Mouse (Mus musculus) lung, embryonic 16.5 days (tissue): ENCODE results near the gene Olfr68. TPM values are rescaled to one million over a fixed set of nuclear protein-coding genes. Genes with fewer than 3 reads are reported as not detected.
"Not testable (repeated sequence)": the region's sequence is repeated elsewhere in the genome, so short reads cannot be mapped to it uniquely, and the experiment has no call there.

Source experiments
- ATAC-seq: fragments of 200-750 bp; cut with Nextera tagmentation; 2 replicates; pipeline ENCODE4 v1.8.0; 2017; ENCODE audit warnings: low read depth, mild to moderate bottlenecking, moderate library complexity
- H3K27ac ChIP-seq: fragments of 300-500 bp; sonication (generic); 2 replicates; pipeline ENCODE4 v1.5.1; 2014; ENCODE audit warnings: mild to moderate bottlenecking, control low read depth, low read length
- H3K27me3 ChIP-seq: fragments of 300-500 bp; sonication (generic); 2 replicates; pipeline ENCODE4 v1.6.1; 2014; ENCODE audit warnings: low read depth, low read length, mixed read lengths; ENCODE audit not compliant: control insufficient read depth, insufficient read depth
- H3K36me3 ChIP-seq: fragments of 300-500 bp; sonication (generic); 2 replicates; pipeline ENCODE4 v1.6.1; 2014; ENCODE audit warnings: low read length; ENCODE audit not compliant: control insufficient read depth, insufficient read depth
- H3K4me1 ChIP-seq: fragments of 300-500 bp; sonication (generic); replicated peaks from 2 replicates; pipeline ENCODE4 v1.6.1; 2014; ENCODE audit warnings: low read length, mixed read lengths; ENCODE audit not compliant: control insufficient read depth, insufficient read depth
- H3K4me2 ChIP-seq: fragments of 300-500 bp; sonication (generic); 2 replicates; pipeline ENCODE4 v1.6.1; 2014; ENCODE audit warnings: low read depth, low read length, control low read depth
- H3K4me3 ChIP-seq: fragments of 300-500 bp; sonication (generic); 2 replicates; pipeline ENCODE4 v1.5.1; 2014; ENCODE audit warnings: mild to moderate bottlenecking, low read length, control low read depth
- H3K9ac ChIP-seq: fragments of 300-500 bp; sonication (generic); 2 replicates; pipeline ENCODE4 v1.6.1; 2014; ENCODE audit warnings: low read length, control low read depth
- H3K9me3 ChIP-seq: fragments of 300-500 bp; sonication (generic); 2 replicates; pipeline ENCODE4 v1.6.1; 2016; ENCODE audit warnings: low read length; ENCODE audit not compliant: control insufficient read depth
- WGBS: fragments of 180-500 bp; shearing (Covaris S2); extraction: QIAGEN DNeasy Blood & Tissue Kit; methylation state at CpG from one replicate; pipeline ENCODE4 v1.1.7; 2014; 5-methylcytosine and 5-hydroxymethylcytosine counted together
- polyA plus RNA-seq: library from polyadenylated mRNA; unstranded; fragments of >200 nt; fragmentation: Nextera tagmentation; extraction: Ambion mirVana; gene quantifications from 2 replicates; pipeline ENCODE4 v1.2.1, GENCODE M21; 2015

The Olfr68 gene
- polyA plus RNA-seq, 1 experiment from 2014 or later: not detected

DNA sequence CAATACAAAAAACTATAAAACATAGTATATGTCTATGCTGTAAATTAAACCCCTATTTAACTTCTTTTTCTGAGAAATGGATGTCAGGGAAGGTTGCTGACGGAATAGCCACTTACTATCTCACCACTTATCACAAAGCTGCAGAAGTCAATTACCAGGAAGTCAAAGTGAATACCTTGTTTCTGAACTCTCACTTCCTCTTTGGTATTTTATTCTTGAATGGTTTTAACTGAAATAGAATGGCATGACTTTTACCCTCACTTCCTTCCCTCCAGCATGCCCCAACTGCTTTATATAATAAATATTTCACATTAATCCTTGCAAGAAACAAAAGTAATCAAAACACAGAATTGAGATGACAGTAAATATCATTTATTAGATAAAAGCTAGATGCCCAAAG is 32.7 kb upstream of the Olfr68 start:
- WGBS: 50% methylated on average over 1 of the region's 1 CpGs
- Histone ChIP-seq H3K9ac (no peak overlapping the region), H3K4me2 (no peak overlapping the region)

DNA sequence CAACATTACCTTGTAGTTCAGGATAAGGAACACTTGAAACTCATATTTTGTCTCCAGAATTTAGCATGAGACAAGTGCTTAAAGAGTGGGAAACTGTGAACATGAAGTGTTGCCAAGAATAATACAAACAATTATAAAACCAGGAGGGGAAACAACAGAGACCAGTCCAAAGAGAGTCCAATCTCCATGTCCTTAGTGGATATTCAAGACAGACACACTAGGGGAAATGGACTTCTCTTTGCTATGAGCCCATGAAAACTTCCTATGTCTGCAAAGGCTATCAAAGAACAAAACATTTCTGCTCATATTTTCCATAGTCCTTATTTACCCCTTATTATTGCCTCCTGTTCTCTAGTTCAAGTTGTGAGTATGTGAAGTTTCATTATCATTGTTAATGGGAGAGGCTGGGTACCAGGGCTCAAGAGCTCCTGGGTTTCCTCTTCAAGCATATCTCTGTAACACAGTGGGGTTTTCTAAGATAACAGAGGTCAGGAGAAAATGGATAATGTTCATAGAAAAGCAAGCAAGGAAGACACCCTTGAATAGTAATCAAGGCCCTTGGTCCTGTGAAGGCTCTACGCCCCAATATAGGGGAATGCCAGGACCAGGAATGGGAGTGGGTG is 31.8 kb upstream of the Olfr68 start:
- Histone ChIP-seq H3K9ac (no peak overlapping the region), H3K27ac (no peak overlapping the region), H3K4me2 (no peak overlapping the region), H3K4me1 (no peaks in the 10 kb centered on the region), H3K27me3 (no peaks in the 10 kb centered on the region), H3K4me3 (no peak overlapping the region), H3K9me3 (no peaks in the 10 kb centered on the region), H3K36me3 (no peaks in the 10 kb centered on the region)
- 83% methylated on average over 1 of the region's 1 CpGs for WGBS
- ATAC-seq: no peak

More for the DNA sequence above, 32.7 kb upstream of the Olfr68 start:
- H3K4me1 ChIP-seq: no peaks in the 10 kb centered on the region
- ATAC-seq: no peak
- no peaks in the 10 kb centered on the region for H3K27me3 ChIP-seq
- H3K4me3 ChIP-seq: no peak overlapping the region
- no peaks in the 10 kb centered on the region for H3K9me3 ChIP-seq
- H3K36me3 ChIP-seq: no peaks in the 10 kb centered on the region
- no peak overlapping the region for H3K27ac ChIP-seq

DNA sequence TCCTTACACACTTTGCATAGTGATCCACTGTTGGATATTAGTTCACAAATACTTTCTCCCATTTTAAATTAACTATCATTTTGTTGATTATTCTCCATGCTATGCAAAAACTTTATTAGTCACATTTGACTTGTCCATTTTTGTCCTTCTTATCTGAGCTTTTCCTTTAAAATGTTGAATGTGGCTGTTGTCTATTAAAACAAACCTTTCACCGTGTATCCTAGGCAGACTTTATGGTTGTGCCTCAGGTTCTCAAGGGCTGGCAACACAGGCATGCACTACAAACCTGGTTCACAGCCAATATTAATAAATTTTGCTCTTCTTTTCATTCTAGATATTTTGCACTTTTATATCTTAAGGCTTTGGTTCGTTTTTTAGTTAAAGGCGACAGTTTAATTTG is 31.2 kb upstream of the Olfr68 start:
- Histone ChIP-seq H3K4me3 (no peak overlapping the region), H3K4me1 (no peaks in the 10 kb centered on the region), H3K9ac (no peak overlapping the region), H3K4me2 (no peak overlapping the region), H3K27me3 (no peaks in the 10 kb centered on the region), H3K9me3 (no peaks in the 10 kb centered on the region), H3K27ac (no peak overlapping the region), H3K36me3 (no peaks in the 10 kb centered on the region)
- no peak for ATAC-seq
- 69% methylated on average over 3 of the region's 3 CpGs for WGBS

DNA sequence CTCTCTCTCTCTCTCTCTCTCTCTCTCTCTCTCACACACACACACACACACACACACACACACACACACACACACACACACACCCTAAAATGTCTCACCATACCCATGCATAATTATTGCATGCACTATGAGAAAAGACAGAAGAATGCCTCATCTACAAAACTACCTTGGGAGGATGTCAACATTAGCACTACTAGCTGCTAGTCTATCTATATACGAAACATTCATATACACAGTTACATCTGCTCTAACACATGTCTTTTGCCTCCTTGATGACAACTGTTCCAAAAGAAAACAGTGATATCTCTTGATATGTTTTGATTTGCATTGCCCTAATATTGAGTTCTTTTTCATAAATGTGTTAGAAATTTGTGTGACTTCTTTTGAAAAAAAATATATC is 30.8 kb upstream of the Olfr68 start:
- no peak overlapping the region for H3K4me3 ChIP-seq
- H3K9ac ChIP-seq: no peak overlapping the region
- no peak overlapping the region for H3K4me2 ChIP-seq
- no peaks in the 10 kb centered on the region for H3K9me3 ChIP-seq
- H3K4me1 ChIP-seq: no peaks in the 10 kb centered on the region
- no peak overlapping the region for H3K27ac ChIP-seq
- H3K27me3 ChIP-seq: no peaks in the 10 kb centered on the region
- H3K36me3 ChIP-seq: no peaks in the 10 kb centered on the region
- no peak for ATAC-seq
- WGBS: 63% methylated on average over 1 of the region's 1 CpGs

DNA sequence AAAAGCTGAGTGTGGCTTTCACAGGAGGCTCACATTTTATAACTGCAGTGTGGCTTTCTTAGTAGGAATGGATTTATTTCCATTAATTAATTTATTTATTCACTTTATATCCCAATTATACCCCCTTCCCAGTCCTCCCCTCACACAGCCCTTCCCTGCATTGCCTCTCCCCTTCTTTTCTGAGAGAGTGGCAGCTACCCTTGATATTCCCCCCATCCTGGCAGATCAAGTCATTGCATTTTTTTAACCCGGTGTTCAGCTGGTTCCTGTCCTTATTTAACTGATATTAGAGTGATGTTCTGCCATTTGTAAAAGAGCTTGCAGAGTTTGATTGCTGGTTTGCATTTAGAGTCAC is 30.3 kb upstream of the Olfr68 start:
- ATAC-seq: no peak
- Histone ChIP-seq H3K27me3 (no peaks in the 10 kb centered on the region), H3K36me3 (no peaks in the 10 kb centered on the region), H3K4me2 (no peak overlapping the region), H3K9me3 (no peaks in the 10 kb centered on the region), H3K9ac (no peak overlapping the region), H3K27ac (no peak overlapping the region), H3K4me1 (no peaks in the 10 kb centered on the region), H3K4me3 (no peak overlapping the region)
- WGBS: 65% methylated on average over 1 of the region's 1 CpGs

DNA sequence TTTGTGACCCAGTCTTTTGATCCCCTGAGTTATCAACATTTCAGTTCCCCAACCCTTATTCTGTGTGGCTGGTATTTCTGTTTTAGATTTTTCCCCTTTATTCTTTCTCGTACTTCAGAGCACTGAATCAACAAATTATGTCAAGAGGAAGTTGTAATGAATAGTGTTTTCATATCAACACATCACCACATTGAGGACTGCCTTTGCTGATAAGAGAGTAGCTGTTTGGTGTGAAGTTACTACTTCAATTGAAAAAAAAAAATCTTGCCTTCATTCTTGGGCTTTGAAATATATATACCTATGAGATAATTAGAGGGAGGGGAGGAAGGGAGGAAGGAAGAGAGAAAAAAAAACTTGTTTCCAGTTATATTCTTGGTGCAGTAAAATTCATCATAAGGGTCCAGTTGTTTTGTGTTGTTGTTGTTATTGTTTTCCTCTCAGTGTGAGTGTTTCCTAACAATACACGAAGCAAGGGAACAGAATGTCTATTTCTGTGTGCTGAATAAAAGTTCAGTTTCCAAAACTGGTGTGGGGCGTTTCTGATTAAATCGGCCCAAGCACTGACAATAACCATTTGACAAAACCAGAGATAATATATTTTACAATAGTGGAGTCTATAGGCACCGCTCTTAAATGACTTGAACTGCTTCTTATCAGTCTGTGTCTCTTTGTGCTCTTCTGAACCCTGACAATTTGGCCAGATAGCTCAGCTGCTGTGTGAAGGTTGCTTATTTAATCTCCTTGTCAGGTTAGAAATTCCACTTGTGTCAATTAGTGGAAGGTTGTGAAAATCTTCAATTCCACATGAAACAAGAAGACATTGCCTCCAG is 29.7 kb upstream of the Olfr68 start:
- H3K9me3 ChIP-seq: no peaks in the 10 kb centered on the region
- H3K4me1 ChIP-seq: no peaks in the 10 kb centered on the region
- no peak overlapping the region for H3K4me3 ChIP-seq
- WGBS: 33% methylated on average over 5 of the region's 5 CpGs
- no peaks in the 10 kb centered on the region for H3K36me3 ChIP-seq
- no peak overlapping the region for H3K27ac ChIP-seq
- no peak overlapping the region for H3K9ac ChIP-seq
- no peaks in the 10 kb centered on the region for H3K27me3 ChIP-seq
- no peak overlapping the region for H3K4me2 ChIP-seq
- ATAC-seq: no peak

DNA sequence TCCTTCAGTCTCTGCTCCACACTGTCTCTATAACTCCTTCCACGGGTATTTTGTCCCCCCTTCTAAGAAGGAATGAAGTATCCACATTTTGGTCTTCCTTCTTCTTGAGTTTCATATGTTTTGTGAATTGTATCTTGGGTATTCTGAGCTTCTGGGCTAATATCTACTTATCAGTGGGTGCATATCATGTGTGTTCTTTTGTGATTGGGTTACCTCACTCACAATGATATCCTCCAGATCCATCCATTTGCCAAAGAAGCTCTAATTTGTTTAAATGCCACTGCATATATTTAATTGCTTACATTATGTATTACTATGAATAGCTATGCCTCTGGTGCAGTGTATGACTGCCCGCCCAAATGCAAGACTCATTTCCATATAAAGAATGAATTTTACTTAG is 28.6 kb upstream of the Olfr68 start:
- not testable (repeated sequence) for H3K4me3 ChIP-seq, ATAC-seq, H3K36me3 ChIP-seq, H3K4me1 ChIP-seq, H3K9me3 ChIP-seq, H3K4me2 ChIP-seq, H3K9ac ChIP-seq, H3K27ac ChIP-seq, H3K27me3 ChIP-seq
- WGBS: 44% methylated on average over 2 of the region's 2 CpGs

DNA sequence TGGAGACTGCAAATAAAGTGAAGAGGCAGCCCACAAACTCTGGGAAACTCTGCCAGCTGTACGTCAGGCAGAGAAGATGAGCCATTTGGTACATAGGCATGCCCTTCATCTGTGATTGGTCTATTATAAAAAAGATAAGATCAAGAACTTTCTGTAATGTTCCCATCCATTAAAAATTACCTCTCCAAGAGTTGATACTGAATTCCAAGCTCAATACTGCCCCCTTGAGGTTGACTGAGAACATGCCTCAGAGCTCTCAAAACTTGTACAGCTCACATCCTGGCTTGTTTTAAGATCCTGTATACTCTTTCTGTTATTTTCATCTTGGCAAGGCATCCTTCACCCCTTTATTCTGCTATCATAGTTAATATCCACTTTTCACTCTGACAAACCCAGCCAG is 27.4 kb upstream of the Olfr68 start:
- WGBS: 50% methylated on average over 1 of the region's 1 CpGs
- Histone ChIP-seq H3K9ac (no peak overlapping the region), H3K27ac (no peak overlapping the region), H3K4me1 (no peaks in the 10 kb centered on the region), H3K9me3 (no peaks in the 10 kb centered on the region), H3K36me3 (no peaks in the 10 kb centered on the region), H3K4me2 (no peak overlapping the region), H3K4me3 (no peak overlapping the region), H3K27me3 (no peaks in the 10 kb centered on the region)
- ATAC-seq: no peak

DNA sequence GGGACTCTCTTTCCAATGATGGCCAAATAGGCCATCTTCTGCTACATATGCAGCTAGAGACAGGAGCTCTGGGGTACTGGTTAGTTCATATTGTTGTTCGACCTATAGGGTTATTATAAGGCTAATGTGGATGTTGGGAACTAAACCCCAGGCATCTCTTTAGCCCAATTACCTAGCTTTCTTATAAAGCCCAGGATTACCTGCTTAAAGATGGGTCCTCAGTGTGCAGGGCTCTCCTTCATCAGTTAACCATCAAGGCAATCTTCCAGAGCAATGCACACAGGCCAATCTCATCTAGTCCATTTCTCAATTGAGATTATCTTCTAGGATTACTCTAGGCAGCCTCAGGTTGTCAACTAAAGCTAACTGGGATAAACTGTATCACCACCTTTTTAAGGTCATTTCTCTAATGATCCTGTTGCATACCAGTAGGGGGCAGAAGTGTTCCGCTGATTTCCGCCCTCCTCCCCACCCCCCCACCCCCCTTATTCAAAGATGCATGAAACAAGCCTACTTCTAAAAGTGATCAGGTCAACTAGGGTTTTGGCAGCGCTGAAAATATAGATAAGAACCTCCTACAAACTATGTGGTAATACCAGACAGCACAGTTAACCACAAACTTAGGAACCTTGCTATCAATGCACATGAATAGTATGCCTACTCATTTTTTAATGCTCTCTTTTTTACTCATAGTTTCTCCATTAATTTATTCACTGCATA is 13.3 kb upstream of the Olfr68 start:
- H3K4me1 ChIP-seq: no peaks in the 10 kb centered on the region
- peaks cover 2% of the 10 kb centered on the region; the same call in 1 of the 2 replicates for H3K9me3 ChIP-seq
- H3K27ac ChIP-seq: no peak overlapping the region
- ATAC-seq: no peak
- no peaks in the 10 kb centered on the region for H3K36me3 ChIP-seq
- no peaks in the 10 kb centered on the region for H3K27me3 ChIP-seq
- 24% methylated on average over 4 of the region's 4 CpGs for WGBS
- no peak overlapping the region for H3K4me3 ChIP-seq
- no peak overlapping the region for H3K4me2 ChIP-seq
- no peak overlapping the region for H3K9ac ChIP-seq
